ENCODE assay signal across 11 mouse cellular contexts in genomic region chr1:184908558-184908957, GRCm38 (mm10). TPM values are rescaled to one million over a fixed set of nuclear protein-coding genes. Genes with fewer than 3 reads are reported as not detected.
DNase-seq lines count a peak whose midpoint lies in the region; ATAC-seq and TF ChIP-seq lines count a peak whose summit lies in the region.
"Had no signal": no experiment of that assay in that cellular context is flagged by ENCODE, and none has a peak within 500 bp of the region (broad histone marks: within the 10 kb centered on the region; RNA-seq: fewer than 3 reads in every experiment).

No protein-coding gene starts in this region.

- peak overlapping the region; percentile 46 for H3K27ac ChIP-seq in layer of hippocampus, adult 2 months
- H3K27ac ChIP-seq: embryonic facial prominence, embryonic 13.5 days; hindbrain, embryonic 10.5 days; limb, embryonic 15.5 days had no signal

- no peak overlapping the region for H3K4me3 ChIP-seq in layer of hippocampus, adult 2 months
- H3K4me3 ChIP-seq: embryonic facial prominence, embryonic 13.5 days; hindbrain, embryonic 10.5 days; limb, embryonic 15.5 days had no signal

- no peak for DNase-seq in layer of hippocampus, adult 2 months (ENCODE audit: low spot score in 2 of 2)
- no peak for DNase-seq in layer of hippocampus, adult 8-10 months (ENCODE audit: low spot score in 2 of 2)
- DNase-seq in heart, adult 9 months (ENCODE audit: low spot score in 2 of 2), result peak; percentile 32 to 37
- no peak for DNase-seq in embryo, embryonic 10 days (ENCODE audit: low spot score)
- no peak for DNase-seq in left cerebral cortex, postnatal 14 days (ENCODE audit: low spot score in 2 of 2)
- DNase-seq in right cerebral cortex, postnatal 25 days, result no peak

- intact Hi-C loops in left cerebral cortex, postnatal 14 days (cut with DNase I), result loop anchor here (5.0 kb wide), 1 partner anchor 89 kb away; the partner anchor contains the start of gene Mark1

- ATAC-seq in activated CD4-positive, CD25-positive, alpha-beta regulatory T cell, adult 4 months, result peak; percentile 40
- ATAC-seq in monocyte, adult 5-6 weeks (replicated peaks; ENCODE audit: insufficient number of reproducible peaks, low FRiP score, low TSS enrichment, poor library complexity, severe bottlenecking), result 0 out of 2 replicates have a peak, but pooled peaks have one; percentile 36

- TF ChIP-seq CTCF in layer of hippocampus, adult 2 months (conservative IDR thresholded peaks at IDR 0.05), result no peak

RNA-seq across cellular contexts. Expression of gene C130074G19Rik, which starts 25.5 kb away (rescaled TPM):
- 1 to 10 TPM; 7.1 to 8.3 TPM for total RNA-seq in layer of hippocampus, adult 2 months (2021)
- 1 to 10 TPM; 7.2 to 8.9 (median 8.4) TPM for total RNA-seq in layer of hippocampus, adult 8-10 months (2022)
- polyA plus RNA-seq in activated CD4-positive, CD25-positive, alpha-beta regulatory T cell, adult 4 months (2017; shearing (Covaris generic)), result not detected
- not detected in 3 replicates for total RNA-seq in monocyte, adult 5-6 weeks (2017)
- total RNA-seq in left cerebral cortex, postnatal 14 days (2021), result 10 to 100 TPM; 17.6 to 20.4 TPM

Comparison
In these comparisons a context has a peak if more than half of its experiments do, and no peak if none do; other contexts are left out.
1. DNase-seq: peak in heart, adult 9 months (2 of 2); none in layer of hippocampus, adult 2 months (0 of 2), layer of hippocampus, adult 8-10 months (0 of 2), embryo, embryonic 10 days (single experiment), left cerebral cortex, postnatal 14 days (0 of 2) and right cerebral cortex, postnatal 25 days (single experiment).